Mouse (Mus musculus): ENCODE measurements around the gene Ankrd33b. TPM values are rescaled to one million over a fixed set of nuclear protein-coding genes. Genes with fewer than 3 reads are reported as not detected.

The Ankrd33b gene
- polyA plus RNA-seq, 1 experiment from 2014 or later, result 0.69 TPM

DNA sequence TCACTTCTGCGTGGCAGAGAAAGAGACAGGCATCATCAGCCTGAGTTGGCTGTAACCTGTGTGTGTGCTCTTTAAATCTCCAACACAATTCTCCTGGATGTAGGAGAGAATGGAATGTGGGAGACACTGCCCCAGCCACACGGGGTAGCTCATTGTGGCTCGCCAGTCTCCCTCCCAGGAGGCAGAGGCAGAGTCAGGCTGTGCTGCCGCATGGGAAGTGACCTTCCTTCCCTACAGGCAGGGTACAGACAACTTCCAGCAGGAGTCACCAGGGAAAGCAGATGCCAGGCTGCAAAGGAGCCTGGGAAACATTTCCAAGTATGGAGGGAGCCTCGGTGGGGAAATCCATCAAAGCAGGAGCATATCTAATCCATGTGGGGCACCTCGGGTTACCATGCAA, 62.3 kb downstream of the Ankrd33b start:
- Histone ChIP-seq H3K27me3 (ENCODE audit: control insufficient read depth, insufficient read depth, low read depth, low read length) (no peaks in the 10 kb centered on the region), H3K27ac (ENCODE audit: low read length) (no peak overlapping the region), H3K4me2 (ENCODE audit: low read length) (no peak overlapping the region), H3K4me3 (ENCODE audit: low read depth, low read length) (no peak overlapping the region), H3K36me3 (ENCODE audit: control insufficient read depth, insufficient read depth, low read length) (no peaks in the 10 kb centered on the region), H3K9ac (ENCODE audit: low read depth, low read length) (no peak overlapping the region), H3K9me3 (replicated peaks; ENCODE audit: control insufficient read depth, low read length, poor library complexity, severe bottlenecking) (no peaks in the 10 kb centered on the region; the same call in 1 of the 2 replicates), H3K4me1 (ENCODE audit: control insufficient read depth, insufficient read depth, low read length) (no peaks in the 10 kb centered on the region)
- ATAC-seq, result no peak
- WGBS, result 44% methylated on average over 6 of the region's 6 CpGs

DNA sequence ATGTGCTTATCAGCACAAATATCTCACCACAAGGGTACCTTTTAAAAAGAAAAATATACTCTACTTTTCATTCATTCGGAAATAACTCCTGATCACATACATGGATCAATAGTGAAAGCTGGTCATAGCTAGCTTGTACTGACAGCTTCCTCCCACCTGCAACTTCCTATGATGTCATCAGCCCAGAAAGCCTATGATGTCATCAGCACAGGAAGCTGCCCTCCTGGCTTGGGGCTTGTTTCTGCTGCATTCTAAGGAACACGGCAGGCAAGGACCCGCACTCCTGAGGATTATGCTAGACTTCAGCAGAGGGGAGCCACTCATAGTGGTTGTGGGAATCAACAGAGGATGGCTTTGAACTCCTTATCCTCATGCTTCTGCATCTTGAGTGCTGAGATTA, 63.2 kb downstream of the Ankrd33b start:
- 90% methylated on average over 3 of the region's 3 CpGs for WGBS

DNA sequence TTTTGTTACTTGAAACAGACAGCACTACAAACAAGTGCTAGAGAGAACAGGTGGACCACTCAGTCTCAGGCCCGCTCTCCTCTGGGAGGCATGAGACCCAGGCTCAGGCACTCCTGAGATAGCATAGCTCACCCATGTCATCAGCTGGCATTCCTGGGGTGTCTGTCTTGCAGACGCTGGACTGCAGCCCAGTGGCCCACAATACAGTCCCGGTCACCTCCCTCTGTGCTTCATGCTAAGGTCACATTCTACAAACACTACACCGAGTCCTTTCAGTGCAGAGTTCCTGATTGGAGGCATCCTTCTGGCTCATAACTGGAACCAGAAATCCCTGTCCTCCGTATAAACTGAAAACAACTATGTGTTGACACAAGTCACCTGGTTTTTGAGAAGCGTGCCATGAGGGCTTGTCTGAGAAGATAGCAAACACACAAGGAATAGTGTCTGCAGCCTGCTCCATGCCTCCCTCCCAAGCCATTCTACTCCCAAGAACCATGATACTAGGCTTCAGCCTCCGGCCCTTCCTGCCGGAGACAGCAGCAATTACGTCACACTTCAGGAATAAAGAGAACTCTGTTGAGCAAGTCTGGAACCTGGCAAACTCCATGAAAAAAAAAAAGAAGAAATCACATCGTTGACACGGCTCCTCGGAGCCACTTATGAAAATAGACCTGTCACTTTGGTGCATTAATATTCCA, 65.1 kb downstream of the Ankrd33b start:
- Histone ChIP-seq H3K27me3 (ENCODE audit: control insufficient read depth, insufficient read depth, low read depth, low read length) (no peaks in the 10 kb centered on the region), H3K4me1 (ENCODE audit: control insufficient read depth, insufficient read depth, low read length) (peaks cover 6% of the 10 kb centered on the region; the same call in 1 of the 2 replicates), H3K4me2 (ENCODE audit: low read length) (no peak overlapping the region), H3K9me3 (replicated peaks; ENCODE audit: control insufficient read depth, low read length, poor library complexity, severe bottlenecking) (no peaks in the 10 kb centered on the region), H3K36me3 (ENCODE audit: control insufficient read depth, insufficient read depth, low read length) (no peaks in the 10 kb centered on the region), H3K27ac (ENCODE audit: low read length) (no peak overlapping the region), H3K9ac (ENCODE audit: low read depth, low read length) (no peak overlapping the region), H3K4me3 (ENCODE audit: low read depth, low read length) (no peak overlapping the region)
- no peak for ATAC-seq
- 72% methylated on average over 12 of the region's 12 CpGs for WGBS

More for the DNA sequence above, 63.2 kb downstream of the Ankrd33b start:
- Histone ChIP-seq H3K9ac (ENCODE audit: low read depth, low read length) (no peak overlapping the region), H3K9me3 (replicated peaks; ENCODE audit: control insufficient read depth, low read length, poor library complexity, severe bottlenecking) (no peaks in the 10 kb centered on the region; the same call in 1 of the 2 replicates), H3K4me2 (ENCODE audit: low read length) (no peak overlapping the region), H3K4me1 (ENCODE audit: control insufficient read depth, insufficient read depth, low read length) (peaks cover 4% of the 10 kb centered on the region; the same call in 1 of the 2 replicates), H3K36me3 (ENCODE audit: control insufficient read depth, insufficient read depth, low read length) (no peaks in the 10 kb centered on the region), H3K27ac (ENCODE audit: low read length) (no peak overlapping the region), H3K27me3 (ENCODE audit: control insufficient read depth, insufficient read depth, low read depth, low read length) (no peaks in the 10 kb centered on the region), H3K4me3 (ENCODE audit: low read depth, low read length) (no peak overlapping the region)
- no peak for ATAC-seq

DNA sequence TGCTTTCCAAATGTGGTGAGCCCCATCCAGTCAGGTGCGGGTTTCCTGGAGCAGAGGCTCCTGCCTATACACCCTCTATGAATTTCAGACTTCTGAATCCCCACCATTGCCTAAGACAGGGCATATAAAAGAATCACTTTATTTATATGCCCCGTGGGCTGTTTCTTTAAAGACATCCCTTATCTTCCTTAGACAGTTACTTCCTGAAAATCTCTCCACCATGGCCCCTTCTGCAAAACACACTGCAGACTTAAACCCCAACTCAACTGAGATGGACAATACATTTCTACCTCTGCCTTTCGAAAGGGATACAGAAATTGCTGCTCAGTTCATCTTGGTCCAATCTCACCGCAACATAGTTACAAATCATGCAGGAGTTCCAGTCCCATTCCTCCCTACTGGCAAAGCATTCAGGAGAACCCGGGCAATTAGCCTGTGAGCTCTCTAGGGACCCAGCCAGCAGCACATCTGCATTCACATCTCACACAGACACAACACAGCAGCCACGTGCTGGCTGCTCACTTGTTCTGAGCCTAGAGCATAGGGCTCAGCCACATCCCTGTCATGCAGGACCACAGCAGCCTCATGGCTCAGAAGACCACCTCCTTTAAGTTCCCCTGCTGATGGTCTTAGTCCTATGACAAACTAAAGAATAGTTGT, 68.1 kb downstream of the Ankrd33b start:
- H3K36me3 ChIP-seq (ENCODE audit: control insufficient read depth, insufficient read depth, low read length), result no peaks in the 10 kb centered on the region
- no peak overlapping the region for H3K9ac ChIP-seq (ENCODE audit: low read depth, low read length)
- no peak overlapping the region for H3K4me2 ChIP-seq (ENCODE audit: low read length)
- H3K27ac ChIP-seq (ENCODE audit: low read length), result no peak overlapping the region
- no peaks in the 10 kb centered on the region for H3K27me3 ChIP-seq (ENCODE audit: control insufficient read depth, insufficient read depth, low read depth, low read length)
- peaks cover 10% of the 10 kb centered on the region; the same call in 1 of the 2 replicates for H3K4me1 ChIP-seq (ENCODE audit: control insufficient read depth, insufficient read depth, low read length)
- ATAC-seq, result 0 out of 2 replicates have a peak, but pooled peaks have one; percentile 36
- no peak overlapping the region for H3K4me3 ChIP-seq (ENCODE audit: low read depth, low read length)
- H3K9me3 ChIP-seq (replicated peaks; ENCODE audit: control insufficient read depth, low read length, poor library complexity, severe bottlenecking), result no peaks in the 10 kb centered on the region
- 59% methylated on average over 6 of the region's 6 CpGs for WGBS

DNA sequence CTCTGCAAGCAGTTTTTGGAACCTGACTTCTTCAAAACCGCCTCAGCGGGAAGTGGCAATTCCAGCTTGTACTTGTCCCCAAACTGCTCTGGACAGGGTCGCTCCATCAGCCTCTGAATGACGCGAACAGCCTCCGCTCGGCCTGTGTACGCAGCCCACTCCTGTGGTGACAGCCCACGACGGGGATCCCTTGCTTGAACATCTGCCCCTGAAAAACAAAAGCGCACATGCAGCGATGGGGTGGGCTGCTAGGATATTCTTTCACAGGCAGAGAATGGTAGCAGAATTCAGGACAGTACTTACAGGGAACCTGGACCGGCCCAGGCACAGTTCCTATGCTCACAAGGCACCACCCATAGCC, 69.8 kb downstream of the Ankrd33b start:
- peak overlapping the region; percentile 63 for H3K4me2 ChIP-seq (ENCODE audit: low read length)
- no peaks in the 10 kb centered on the region for H3K9me3 ChIP-seq (replicated peaks; ENCODE audit: control insufficient read depth, low read length, poor library complexity, severe bottlenecking)
- peaks cover 10% of the 10 kb centered on the region; the same call in 1 of the 2 replicates for H3K4me1 ChIP-seq (ENCODE audit: control insufficient read depth, insufficient read depth, low read length)
- no peaks in the 10 kb centered on the region for H3K36me3 ChIP-seq (ENCODE audit: control insufficient read depth, insufficient read depth, low read length)
- WGBS, result 18% methylated on average over 13 of the region's 13 CpGs
- H3K9ac ChIP-seq (ENCODE audit: low read depth, low read length), result peak overlapping the region; percentile 69; the same call in 1 of the 2 replicates
- peak overlapping the region; percentile 45 for H3K4me3 ChIP-seq (ENCODE audit: low read depth, low read length)
- H3K27ac ChIP-seq (ENCODE audit: low read length), result no peak overlapping the region
- H3K27me3 ChIP-seq (ENCODE audit: control insufficient read depth, insufficient read depth, low read depth, low read length), result no peaks in the 10 kb centered on the region
- peak; percentile 36; the same call in 1 of the 2 replicates for ATAC-seq

DNA sequence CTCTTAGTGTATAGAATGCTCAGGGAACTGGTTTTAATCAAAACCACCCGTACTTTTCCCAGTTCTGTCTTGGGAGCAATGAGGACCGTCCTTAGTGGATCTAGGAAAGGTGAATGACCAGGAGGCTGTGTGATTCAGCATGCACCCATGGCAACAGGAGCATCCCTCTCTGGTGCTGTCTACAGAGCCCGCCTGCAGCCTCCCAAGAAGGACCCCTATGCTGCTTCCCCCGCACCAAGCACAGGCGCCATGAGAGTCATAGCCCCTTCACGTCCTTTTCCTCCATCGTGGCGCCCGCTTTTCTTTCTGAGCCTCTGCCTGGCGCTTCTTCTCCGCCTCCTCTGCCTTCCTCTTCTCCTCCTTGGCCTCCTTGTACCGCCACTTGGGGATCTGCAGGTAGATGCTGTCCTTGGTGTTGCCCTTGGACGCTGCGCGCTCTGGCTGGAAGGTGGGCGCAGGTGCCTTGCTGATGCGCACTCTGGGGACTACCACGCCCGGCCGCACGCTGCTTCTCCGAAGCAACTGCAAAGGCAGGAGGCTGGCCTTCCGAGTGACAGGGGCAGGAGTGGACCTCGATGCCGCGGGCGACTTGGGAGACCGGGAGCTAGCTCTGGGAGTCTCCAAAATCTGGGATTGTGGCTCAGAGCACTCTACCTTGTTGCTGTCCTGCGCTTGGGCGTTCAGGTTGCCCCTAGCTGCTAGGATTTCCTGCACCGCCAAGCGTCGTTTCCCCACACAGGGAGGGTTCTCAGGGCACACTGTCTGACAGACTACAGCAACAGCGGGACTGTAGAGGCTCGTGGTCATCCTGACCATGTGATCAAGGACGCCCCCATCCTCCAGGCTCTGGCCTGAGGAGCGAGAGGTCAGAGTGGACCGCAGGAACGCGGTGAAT, 70.4 kb downstream of the Ankrd33b start:
- Histone ChIP-seq H3K4me2 (ENCODE audit: low read length) (peak overlapping the region; percentile 63), H3K9me3 (replicated peaks; ENCODE audit: control insufficient read depth, low read length, poor library complexity, severe bottlenecking) (no peaks in the 10 kb centered on the region), H3K36me3 (ENCODE audit: control insufficient read depth, insufficient read depth, low read length) (no peaks in the 10 kb centered on the region), H3K27me3 (ENCODE audit: control insufficient read depth, insufficient read depth, low read depth, low read length) (no peaks in the 10 kb centered on the region), H3K9ac (ENCODE audit: low read depth, low read length) (peak overlapping the region; percentile 69), H3K27ac (ENCODE audit: low read length) (no peak overlapping the region), H3K4me3 (ENCODE audit: low read depth, low read length) (peak overlapping the region; percentile 45), H3K4me1 (ENCODE audit: control insufficient read depth, insufficient read depth, low read length) (peaks cover 10% of the 10 kb centered on the region; the same call in 1 of the 2 replicates)
- WGBS, result 7% methylated on average over 40 of the region's 40 CpGs
- ATAC-seq, result peak; percentile 46

DNA sequence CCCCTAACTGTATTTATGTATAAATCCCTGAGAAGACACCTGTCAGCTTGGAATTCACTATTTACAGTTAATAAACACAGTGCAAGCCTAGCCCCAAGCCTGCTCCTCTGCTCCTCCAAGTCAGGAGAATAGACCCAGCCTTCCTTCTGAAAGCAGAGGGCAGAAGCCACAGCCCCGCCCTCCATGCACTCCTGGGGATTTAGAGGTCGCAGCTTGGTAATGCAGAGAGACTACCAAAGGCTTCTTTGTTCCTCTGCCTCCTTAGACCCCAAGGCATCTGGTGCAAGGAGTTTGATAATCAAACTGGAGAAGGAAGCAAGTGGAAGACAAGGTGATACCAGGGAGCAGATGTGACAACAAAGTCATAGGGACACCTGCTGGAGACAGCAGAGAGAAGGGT, 73.2 kb downstream of the Ankrd33b start:
- peaks cover 6% of the 10 kb centered on the region; the same call in 1 of the 2 replicates for H3K4me1 ChIP-seq (ENCODE audit: control insufficient read depth, insufficient read depth, low read length)
- 7% methylated on average over 2 of the region's 2 CpGs for WGBS
- no peak overlapping the region for H3K4me3 ChIP-seq (ENCODE audit: low read depth, low read length)
- H3K36me3 ChIP-seq (ENCODE audit: control insufficient read depth, insufficient read depth, low read length), result no peaks in the 10 kb centered on the region
- no peak overlapping the region for H3K4me2 ChIP-seq (ENCODE audit: low read length)
- no peaks in the 10 kb centered on the region for H3K27me3 ChIP-seq (ENCODE audit: control insufficient read depth, insufficient read depth, low read depth, low read length)
- no peak for ATAC-seq
- H3K27ac ChIP-seq (ENCODE audit: low read length), result no peak overlapping the region
- H3K9me3 ChIP-seq (replicated peaks; ENCODE audit: control insufficient read depth, low read length, poor library complexity, severe bottlenecking), result no peaks in the 10 kb centered on the region
- no peak overlapping the region for H3K9ac ChIP-seq (ENCODE audit: low read depth, low read length)

DNA sequence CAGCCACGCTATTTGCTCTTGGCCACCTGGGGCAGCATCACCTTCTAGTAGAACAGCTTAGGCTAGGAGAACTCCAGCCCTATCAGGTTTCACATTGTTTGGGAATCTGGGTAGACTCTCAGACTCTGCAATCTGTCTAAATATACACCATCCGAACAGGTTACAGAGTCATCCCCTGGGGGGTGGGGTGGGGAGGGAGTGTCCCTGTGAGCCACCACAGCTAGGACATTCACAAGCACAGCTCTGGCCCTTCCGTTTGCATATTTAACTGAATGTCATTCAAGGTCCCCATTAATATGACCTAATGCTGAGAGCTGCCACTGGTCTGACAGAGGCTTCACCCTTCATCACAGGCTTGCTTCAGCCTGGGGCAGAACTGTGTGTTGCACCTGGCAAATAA, 74.9 kb downstream of the Ankrd33b start:
- H3K4me2 ChIP-seq (ENCODE audit: low read length), result no peak overlapping the region
- no peak overlapping the region for H3K9ac ChIP-seq (ENCODE audit: low read depth, low read length)
- H3K27ac ChIP-seq (ENCODE audit: low read length), result no peak overlapping the region
- no peak overlapping the region for H3K4me3 ChIP-seq (ENCODE audit: low read depth, low read length)
- H3K9me3 ChIP-seq (replicated peaks; ENCODE audit: control insufficient read depth, low read length, poor library complexity, severe bottlenecking), result no peaks in the 10 kb centered on the region
- H3K4me1 ChIP-seq (ENCODE audit: control insufficient read depth, insufficient read depth, low read length), result peaks cover 4% of the 10 kb centered on the region; the same call in 1 of the 2 replicates
- ATAC-seq, result no peak
- H3K36me3 ChIP-seq (ENCODE audit: control insufficient read depth, insufficient read depth, low read length), result no peaks in the 10 kb centered on the region
- H3K27me3 ChIP-seq (ENCODE audit: control insufficient read depth, insufficient read depth, low read depth, low read length), result no peaks in the 10 kb centered on the region
- 40% methylated on average over 3 of the region's 3 CpGs for WGBS
